Mouse (Mus musculus): ENCODE data around the gene Lag3. TPM values are rescaled to one million over a fixed set of nuclear protein-coding genes. Genes with fewer than 3 reads are reported as not detected.
A peak's percentile ranks its signal among the peaks of the same experiment; 100 is the strongest.

Gene Lag3
- polyA plus RNA-seq, 1 experiment = 1.4 TPM

- TF ChIP-seq CTCF (IDR thresholded peaks at IDR 0.05; ENCODE audit: insufficient read depth, low read length) (no peak), POLR2A (IDR thresholded peaks at IDR 0.05; ENCODE audit: borderline replicate concordance, extremely low read depth, low read depth, low read length) (no peak)
- WGBS = 78% methylated on average over 1 of the region's 1 CpGs
- Histone ChIP-seq H3K4me3 (replicated peaks; ENCODE audit: extremely low read depth, low read depth, low read length) (no peak overlapping the region), H3K4me1 (ENCODE audit: control insufficient read depth, insufficient read depth, low read length) (peaks cover 4% of the 10 kb centered on the region; the same call in 1 of the 2 replicates)
- no peak for DNase-seq
Observed at GRCm38 (mm10) chr6:124936681-124937080, 25.2 kb upstream of the Lag3 start.

- TF ChIP-seq POLR2A (IDR thresholded peaks at IDR 0.05; ENCODE audit: borderline replicate concordance, extremely low read depth, low read depth, low read length) = no peak
- no peak for TF ChIP-seq CTCF (IDR thresholded peaks at IDR 0.05; ENCODE audit: insufficient read depth, low read length)
- WGBS = 93% methylated on average over 7 of the region's 7 CpGs
- Histone ChIP-seq H3K4me1 (ENCODE audit: control insufficient read depth, insufficient read depth, low read length) (peaks cover 4% of the 10 kb centered on the region; the same call in 1 of the 2 replicates), H3K4me3 (replicated peaks; ENCODE audit: extremely low read depth, low read depth, low read length) (no peak overlapping the region)
- DNase-seq = no peak
Observed at GRCm38 (mm10) chr6:124934670-124935069, 23.2 kb upstream of the Lag3 start.

GRCm38 (mm10) chr6:124933127-124933526 is 21.6 kb upstream of the Lag3 start:
- DNase-seq = no peak
- no peak overlapping the region for H3K4me3 ChIP-seq (replicated peaks; ENCODE audit: extremely low read depth, low read depth, low read length)
- H3K4me1 ChIP-seq (ENCODE audit: control insufficient read depth, insufficient read depth, low read length) = peaks cover 4% of the 10 kb centered on the region; the same call in 1 of the 2 replicates
- WGBS = 85% methylated on average over 3 of the region's 3 CpGs
- TF ChIP-seq CTCF (IDR thresholded peaks at IDR 0.05; ENCODE audit: insufficient read depth, low read length) = no peak
- no peak for TF ChIP-seq POLR2A (IDR thresholded peaks at IDR 0.05; ENCODE audit: borderline replicate concordance, extremely low read depth, low read depth, low read length)

- DNase-seq = no peak
- WGBS = 44% methylated on average over 12 of the region's 12 CpGs
- Histone ChIP-seq H3K4me1 (ENCODE audit: control insufficient read depth, insufficient read depth, low read length) (peaks cover 4% of the 10 kb centered on the region; the same call in 1 of the 2 replicates), H3K4me3 (replicated peaks; ENCODE audit: extremely low read depth, low read depth, low read length) (peak overlapping the region; percentile 84)
- TF ChIP-seq CTCF (IDR thresholded peaks at IDR 0.05; ENCODE audit: insufficient read depth, low read length) (no peak), POLR2A (IDR thresholded peaks at IDR 0.05; ENCODE audit: borderline replicate concordance, extremely low read depth, low read depth, low read length) (no peak)
Observed at GRCm38 (mm10) chr6:124932314-124932695, 20.8 kb upstream of the Lag3 start.

GRCm38 (mm10) chr6:124931525-124932313 is 20.2 kb upstream of the Lag3 start:
- H3K4me1 ChIP-seq (ENCODE audit: control insufficient read depth, insufficient read depth, low read length) = peaks cover 4% of the 10 kb centered on the region; the same call in 1 of the 2 replicates
- 1% methylated on average over 48 of the region's 48 CpGs for WGBS
- peak overlapping the region; percentile 84 for H3K4me3 ChIP-seq (replicated peaks; ENCODE audit: extremely low read depth, low read depth, low read length)
- TF ChIP-seq POLR2A (IDR thresholded peaks at IDR 0.05; ENCODE audit: borderline replicate concordance, extremely low read depth, low read depth, low read length) (no peak), CTCF (IDR thresholded peaks at IDR 0.05; ENCODE audit: insufficient read depth, low read length) (peak; percentile 35; the same call in 1 of the 2 replicates)
- DNase-seq = no peak

- WGBS = under 1% methylated on average over 51 of the region's 64 CpGs
- Histone ChIP-seq H3K4me3 (replicated peaks; ENCODE audit: extremely low read depth, low read depth, low read length) (peak within 1 kb of the TSS; percentile 84), H3K4me1 (ENCODE audit: control insufficient read depth, insufficient read depth, low read length) (peaks cover 7% of the 10 kb centered on the region)
- TF ChIP-seq POLR2A (IDR thresholded peaks at IDR 0.05; ENCODE audit: borderline replicate concordance, extremely low read depth, low read depth, low read length) (peak; percentile 77), CTCF (IDR thresholded peaks at IDR 0.05; ENCODE audit: insufficient read depth, low read length) (peak; percentile 87)
- DNase-seq = peak; percentile 99
Observed at GRCm38 (mm10) chr6:124930754-124931524, 19.4 kb upstream of the Lag3 start, which contains the start of gene Mlf2. Mlf2 (plus strand) TSS chr6:124931386.

GRCm38 (mm10) chr6:124930231-124930630 is 18.7 kb upstream of the Lag3 start:
- DNase-seq = no peak
- TF ChIP-seq POLR2A (IDR thresholded peaks at IDR 0.05; ENCODE audit: borderline replicate concordance, extremely low read depth, low read depth, low read length) (no peak), CTCF (IDR thresholded peaks at IDR 0.05; ENCODE audit: insufficient read depth, low read length) (no peak)
- Histone ChIP-seq H3K4me3 (replicated peaks; ENCODE audit: extremely low read depth, low read depth, low read length) (peak overlapping the region; percentile 55), H3K4me1 (ENCODE audit: control insufficient read depth, insufficient read depth, low read length) (peaks cover 11% of the 10 kb centered on the region)
- 42% methylated on average over 1 of the region's 1 CpGs for WGBS

- TF ChIP-seq CTCF (IDR thresholded peaks at IDR 0.05; ENCODE audit: insufficient read depth, low read length) = no peak
- 0 out of 2 replicates have a peak, but pooled peaks have one; percentile 20 for TF ChIP-seq POLR2A (IDR thresholded peaks at IDR 0.05; ENCODE audit: borderline replicate concordance, extremely low read depth, low read depth, low read length)
- Histone ChIP-seq H3K4me3 (replicated peaks; ENCODE audit: extremely low read depth, low read depth, low read length) (peak overlapping the region; percentile 62), H3K4me1 (ENCODE audit: control insufficient read depth, insufficient read depth, low read length) (peaks cover 13% of the 10 kb centered on the region; the same call in 1 of the 2 replicates)
- WGBS = 18% methylated on average over 5 of the region's 5 CpGs
- peak; percentile 65 for DNase-seq
Observed at GRCm38 (mm10) chr6:124925941-124926340, 14.4 kb upstream of the Lag3 start.

- no peak for DNase-seq
- peak overlapping the region; percentile 62 for H3K4me3 ChIP-seq (replicated peaks; ENCODE audit: extremely low read depth, low read depth, low read length)
- 34% methylated on average over 12 of the region's 12 CpGs for WGBS
Observed at GRCm38 (mm10) chr6:124925173-124925793, 13.8 kb upstream of the Lag3 start.

More at GRCm38 (mm10) chr6:124925173-124925793, 13.8 kb upstream of the Lag3 start:
- TF ChIP-seq POLR2A (IDR thresholded peaks at IDR 0.05; ENCODE audit: borderline replicate concordance, extremely low read depth, low read depth, low read length) = 0 out of 2 replicates have a peak, but pooled peaks have one; percentile 10
- no peak for TF ChIP-seq CTCF (IDR thresholded peaks at IDR 0.05; ENCODE audit: insufficient read depth, low read length)
- peaks cover 17% of the 10 kb centered on the region for H3K4me1 ChIP-seq (ENCODE audit: control insufficient read depth, insufficient read depth, low read length)
